Mouse (Mus musculus) v-Abl transformed pro-B cells (cell line): ENCODE results near the gene Deup1.

ENCODE experiments used
- in situ Hi-C, 2 experiments: fragments of 400-800 bp; cut with MboI; formaldehyde crosslinking; loops; one replicate each; pipeline ENCODE4 v1.15.1; 2025; ENCODE audit not compliant: unreplicated experiment in 2 of 2

Deup1 gene

GRCm38 (mm10) chr9:15536861-15537426 lies 90.8 kb downstream of the Deup1 start:
- in situ Hi-C loops: loop anchor here (25.0 kb wide), 3 partner anchors 525 to 1700 kb away; partner anchors contain the start of genes 1700012B09Rik (in 1 of the 2), Cep57 (in 1 of the 2), Fam76b (in 1 of the 2) and Fut4 (in 1 of the 2)

- in situ Hi-C loops: loop anchor here (25.0 kb wide), 3 partner anchors 523 to 1698 kb away; partner anchors contain the start of genes 1700012B09Rik (in 1 of the 2), Cep57 (in 1 of the 2), Fam76b (in 1 of the 2) and Fut4 (in 1 of the 2)
Measured at GRCm38 (mm10) chr9:15535418-15535817, 92.3 kb downstream of the Deup1 start.

- in situ Hi-C loops: loop anchor here (25.0 kb wide), 3 partner anchors 522 to 1697 kb away; partner anchors contain the start of genes 1700012B09Rik (in 1 of the 2), Cep57 (in 1 of the 2), Fam76b (in 1 of the 2) and Fut4 (in 1 of the 2)
Measured at GRCm38 (mm10) chr9:15534110-15534509, 93.6 kb downstream of the Deup1 start.

GRCm38 (mm10) chr9:15533336-15534070 lies 94.2 kb downstream of the Deup1 start:
- in situ Hi-C loops: loop anchor here (25.0 kb wide), 3 partner anchors 521 to 1696 kb away; partner anchors contain the start of genes 1700012B09Rik (in 1 of the 2), Cep57 (in 1 of the 2), Fam76b (in 1 of the 2) and Fut4 (in 1 of the 2)

- in situ Hi-C loops: loop anchor here (25.0 kb wide), 3 partner anchors 519 to 1694 kb away; partner anchors contain the start of genes 1700012B09Rik (in 1 of the 2), Cep57 (in 1 of the 2), Fam76b (in 1 of the 2) and Fut4 (in 1 of the 2)
Measured at GRCm38 (mm10) chr9:15531204-15531603, 96.5 kb downstream of the Deup1 start.

GRCm38 (mm10) chr9:15529965-15530320 lies 97.8 kb downstream of the Deup1 start:
- in situ Hi-C loops: loop anchor here (25.0 kb wide), 3 partner anchors 518 to 1693 kb away; partner anchors contain the start of genes 1700012B09Rik (in 1 of the 2), Cep57 (in 1 of the 2), Fam76b (in 1 of the 2) and Fut4 (in 1 of the 2)

- in situ Hi-C loops: loop anchor here (25.0 kb wide), 3 partner anchors 517 to 1692 kb away; partner anchors contain the start of genes 1700012B09Rik (in 1 of the 2), Cep57 (in 1 of the 2), Fam76b (in 1 of the 2) and Fut4 (in 1 of the 2)
Measured at GRCm38 (mm10) chr9:15529275-15529964, 98.3 kb downstream of the Deup1 start.

GRCm38 (mm10) chr9:15528368-15528767 lies 99.4 kb downstream of the Deup1 start:
- in situ Hi-C loops: loop anchor here (25.0 kb wide), 3 partner anchors 516 to 1691 kb away; partner anchors contain the start of genes 1700012B09Rik (in 1 of the 2), Cep57 (in 1 of the 2), Fam76b (in 1 of the 2) and Fut4 (in 1 of the 2)

GRCm38 (mm10) chr9:15527846-15528245 lies 99.9 kb downstream of the Deup1 start:
- in situ Hi-C loops: loop anchor here (25.0 kb wide), 3 partner anchors 516 to 1691 kb away; partner anchors contain the start of genes 1700012B09Rik (in 1 of the 2), Cep57 (in 1 of the 2), Fam76b (in 1 of the 2) and Fut4 (in 1 of the 2)

- in situ Hi-C loops: loop anchor here (25.0 kb wide), 3 partner anchors 514 to 1689 kb away; partner anchors contain the start of genes 1700012B09Rik (in 1 of the 2), Cep57 (in 1 of the 2), Fam76b (in 1 of the 2) and Fut4 (in 1 of the 2)
Measured at GRCm38 (mm10) chr9:15526539-15526938, 101.2 kb downstream of the Deup1 start.

- in situ Hi-C loops: loop anchor here (25.0 kb wide), 3 partner anchors 513 to 1688 kb away; partner anchors contain the start of genes 1700012B09Rik (in 1 of the 2), Cep57 (in 1 of the 2), Fam76b (in 1 of the 2) and Fut4 (in 1 of the 2)
Measured at GRCm38 (mm10) chr9:15525246-15525645, 102.5 kb downstream of the Deup1 start.

- in situ Hi-C loops: loop anchor here in 1 of 2 experiments (25.0 kb wide), 1 partner anchor 611 kb away; the partner anchor contains the start of gene Izumo1r
Measured at GRCm38 (mm10) chr9:15523646-15524045, 104.1 kb downstream of the Deup1 start.

GRCm38 (mm10) chr9:15522887-15523286 lies 104.8 kb downstream of the Deup1 start:
- in situ Hi-C loops: loop anchor here in 1 of 2 experiments (25.0 kb wide), 1 partner anchor 611 kb away; the partner anchor contains the start of gene Izumo1r

- in situ Hi-C loops: loop anchor here in 1 of 2 experiments (25.0 kb wide), 1 partner anchor 610 kb away; the partner anchor contains the start of gene Izumo1r
Measured at GRCm38 (mm10) chr9:15522348-15522747, 105.4 kb downstream of the Deup1 start.

GRCm38 (mm10) chr9:15517979-15518378 lies 109.8 kb downstream of the Deup1 start:
- in situ Hi-C loops: loop anchor here in 1 of 2 experiments (25.0 kb wide), 1 partner anchor 606 kb away; the partner anchor contains the start of gene Izumo1r

GRCm38 (mm10) chr9:15516007-15516406 lies 111.7 kb downstream of the Deup1 start:
- in situ Hi-C loops: loop anchor here in 1 of 2 experiments (25.0 kb wide), 1 partner anchor 604 kb away; the partner anchor contains the start of gene Izumo1r

GRCm38 (mm10) chr9:15512918-15513317 lies 114.8 kb downstream of the Deup1 start:
- in situ Hi-C loops: loop anchor here in 1 of 2 experiments (25.0 kb wide), 1 partner anchor 601 kb away; the partner anchor contains the start of gene Izumo1r

GRCm38 (mm10) chr9:15510557-15511310 lies 117.0 kb downstream of the Deup1 start:
- in situ Hi-C loops: loop anchor here in 1 of 2 experiments (25.0 kb wide), 1 partner anchor 598 kb away; the partner anchor contains the start of gene Izumo1r
